Mouse (Mus musculus): ENCODE results near the gene Pard3.

GRCm38 (mm10) chr8:127563634-127564033 lies 499.9 kb downstream of the Pard3 start:
- no peak for TF ChIP-seq CTCF (IDR thresholded peaks at IDR 0.05; ENCODE audit: borderline replicate concordance, extremely low read depth, insufficient read depth, insufficient read length)
- no peak for TF ChIP-seq POLR2A (IDR thresholded peaks at IDR 0.05; ENCODE audit: borderline replicate concordance, extremely low read depth, insufficient read depth, insufficient read length, poor library complexity, severe bottlenecking)
